Mouse (Mus musculus) thymus, adult 2 months (tissue): ENCODE results near the gene Ap4m1.

Experiments
- CTCF ChIP-seq: fragments of 200-500 bp; IDR thresholded peaks from 2 replicates; pipeline ENCODE4 v1.5.1; 2012; ENCODE audit warnings: mild to moderate bottlenecking, control low read depth, low read length, moderate library complexity, borderline replicate concordance; ENCODE audit not compliant: control insufficient read depth, poor library complexity, insufficient read depth; ENCODE audit errors: extremely low read depth
- POLR2A ChIP-seq: fragments of 200-500 bp; IDR thresholded peaks from 2 replicates; pipeline ENCODE4 v1.6.1; 2012; ENCODE audit warnings: mild to moderate bottlenecking, low read length, control low read depth, moderate library complexity; ENCODE audit not compliant: control insufficient read depth, poor library complexity, insufficient read depth; ENCODE audit errors: extremely low read depth

DNA sequence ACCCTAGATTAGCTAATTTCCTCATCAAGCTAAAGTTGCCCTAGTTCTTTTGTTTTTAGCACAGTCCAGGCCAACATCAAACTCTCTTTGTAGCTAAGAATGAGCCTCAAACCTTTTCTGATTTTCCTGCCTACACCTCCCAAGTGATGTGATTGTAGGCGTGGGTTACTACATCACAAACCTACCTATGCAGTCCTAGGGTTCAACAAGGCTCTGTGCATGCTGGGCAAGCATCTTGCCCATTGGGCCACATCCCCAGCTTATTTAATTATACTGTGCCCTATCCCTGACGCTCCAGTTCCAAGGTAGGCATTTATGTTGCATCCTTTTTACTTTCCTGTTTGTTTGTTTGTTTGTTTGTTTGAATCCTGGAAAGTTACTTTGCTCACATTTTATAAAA lies 53.9 kb downstream of the Ap4m1 start, which contains the start of gene Nxpe5:
- no peak for TF ChIP-seq POLR2A
- no peak for TF ChIP-seq CTCF
